Mouse (Mus musculus) heart, postnatal 0 days (tissue): ENCODE measurements at regions not wholly inside any gene's neighbourhood (a gene's known extent, or its start where the extent isn't known, plus 50 kb on each side); places are given as distances from the start of the nearest gene placed in this dataset.

Experiments used
- CTCF ChIP-seq: IDR thresholded peaks from 2 replicates; pipeline ENCODE4 v1.5.1; 2016; ENCODE audit warnings: antibody characterized with exemption, control low read depth, low read depth
- EP300 ChIP-seq: IDR thresholded peaks from 2 replicates; pipeline ENCODE4 v1.6.1; 2016; ENCODE audit warnings: antibody characterized with exemption, low read depth

GRCm38 (mm10) chr1:169439621-169440020 is 91.6 kb downstream of the Nuf2 start:
- no peak for TF ChIP-seq CTCF
- no peak for TF ChIP-seq EP300
